Mouse (Mus musculus): ENCODE measurements around the gene Dynlt1f.
"Not testable (repeated sequence)": the region's sequence is repeated elsewhere in the genome, so short reads cannot be mapped to it uniquely, and the experiment has no call there.

DNA sequence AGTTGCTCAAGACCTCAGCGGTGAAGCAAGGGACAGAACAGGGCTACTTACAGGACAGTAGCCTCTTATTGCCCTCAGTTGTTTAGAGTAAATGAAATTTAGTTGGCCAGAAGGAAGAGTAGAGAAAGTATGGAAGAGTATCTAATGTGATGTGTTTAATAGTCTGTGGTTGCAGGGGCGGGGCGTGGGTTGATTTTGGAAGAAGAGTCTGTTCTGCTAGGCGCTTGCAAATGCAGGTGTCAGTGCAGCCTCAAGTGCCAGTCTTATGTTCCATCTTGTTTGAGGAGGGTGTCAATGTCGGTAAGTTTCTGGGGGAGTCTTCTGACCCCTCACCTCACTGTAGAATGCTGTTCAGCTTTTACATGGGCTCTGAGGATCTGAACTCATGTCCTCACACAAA, 9.7 kb upstream of the Dynlt1f start:
- TF ChIP-seq CTCF, EP300 (IDR thresholded peaks at IDR 0.05; ENCODE audit: low read depth): not testable (repeated sequence)

Data from heart, postnatal 0 days (tissue).